Mouse (Mus musculus): ENCODE results near the gene Plxdc1. TPM values are rescaled to one million over a fixed set of nuclear protein-coding genes. Genes with fewer than 3 reads are reported as not detected.

The Plxdc1 gene
- polyA plus RNA-seq, 1 experiment = not detected

DNA sequence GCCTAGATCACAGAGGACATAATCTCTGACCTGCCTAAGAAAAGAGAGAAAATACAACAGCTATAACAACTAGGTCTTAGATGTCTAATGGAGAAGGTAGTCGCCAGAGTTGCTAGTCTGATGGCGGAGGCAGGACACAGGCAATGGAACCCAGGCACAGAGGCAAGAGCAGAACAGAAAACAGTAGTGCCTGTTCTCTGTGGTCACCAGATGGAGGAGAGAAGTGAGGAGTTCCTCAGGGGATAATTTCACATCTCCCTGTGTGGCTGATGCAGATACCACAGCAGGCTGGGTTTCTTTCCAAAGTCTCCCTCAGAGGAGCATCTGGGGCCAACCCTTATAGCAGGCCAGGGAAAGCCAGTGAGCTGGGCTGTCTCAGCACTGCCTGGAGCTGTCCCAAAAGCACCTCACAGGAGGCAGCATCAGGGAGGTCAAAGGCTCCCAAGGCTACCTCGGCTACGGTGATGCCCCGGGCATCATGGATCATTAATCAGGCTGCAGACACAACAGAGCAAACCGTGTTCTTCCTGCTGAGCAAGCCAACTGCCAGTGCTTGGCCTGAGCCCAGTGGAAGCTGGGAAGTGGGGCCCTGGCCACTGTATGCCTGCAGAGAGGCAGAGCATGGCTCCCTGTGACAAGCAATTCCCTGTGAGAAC lies 29.2 kb downstream of the Plxdc1 start:
- Histone ChIP-seq H3K27ac (ENCODE audit: insufficient read depth, low read depth, low read length) (no peak overlapping the region), H3K4me3 (ENCODE audit: insufficient read depth, low read depth, low read length) (no peak overlapping the region), H3K4me1 (ENCODE audit: control insufficient read depth, insufficient read depth, low read length) (peaks cover 8% of the 10 kb centered on the region; the same call in 1 of the 2 replicates)
- TF ChIP-seq CTCF (IDR thresholded peaks at IDR 0.05; ENCODE audit: insufficient read depth, low read depth, low read length) (no peak), POLR2A (IDR thresholded peaks at IDR 0.05; ENCODE audit: insufficient read depth, low read depth, low read length) (no peak)
- 61% methylated on average over 6 of the region's 6 CpGs for WGBS

DNA sequence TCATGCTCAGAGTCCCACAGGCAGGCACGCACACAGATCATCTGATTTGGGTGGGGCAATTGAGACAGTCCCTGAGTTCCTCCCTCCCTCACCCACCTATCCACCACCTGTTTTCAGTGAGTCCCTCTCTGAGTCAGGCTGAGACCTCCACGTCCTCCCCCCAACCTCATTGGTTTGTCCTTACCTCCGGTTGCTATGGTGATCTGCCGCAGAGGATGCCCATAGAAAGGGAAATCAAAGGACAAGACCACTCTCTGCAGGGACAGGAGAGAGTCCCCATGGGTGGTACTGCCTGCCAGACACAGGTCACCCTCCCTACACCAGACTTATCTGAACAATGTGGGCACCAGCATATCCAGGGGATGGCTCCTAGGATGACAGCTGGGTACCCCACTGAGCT lies 30.3 kb downstream of the Plxdc1 start:
- no peak for TF ChIP-seq POLR2A (IDR thresholded peaks at IDR 0.05; ENCODE audit: insufficient read depth, low read depth, low read length)
- TF ChIP-seq CTCF (IDR thresholded peaks at IDR 0.05; ENCODE audit: insufficient read depth, low read depth, low read length) = no peak
- H3K4me1 ChIP-seq (ENCODE audit: control insufficient read depth, insufficient read depth, low read length) = peaks cover 8% of the 10 kb centered on the region; the same call in 1 of the 2 replicates
- H3K27ac ChIP-seq (ENCODE audit: insufficient read depth, low read depth, low read length) = no peak overlapping the region
- WGBS = 60% methylated on average over 4 of the region's 4 CpGs
- no peak overlapping the region for H3K4me3 ChIP-seq (ENCODE audit: insufficient read depth, low read depth, low read length)

DNA sequence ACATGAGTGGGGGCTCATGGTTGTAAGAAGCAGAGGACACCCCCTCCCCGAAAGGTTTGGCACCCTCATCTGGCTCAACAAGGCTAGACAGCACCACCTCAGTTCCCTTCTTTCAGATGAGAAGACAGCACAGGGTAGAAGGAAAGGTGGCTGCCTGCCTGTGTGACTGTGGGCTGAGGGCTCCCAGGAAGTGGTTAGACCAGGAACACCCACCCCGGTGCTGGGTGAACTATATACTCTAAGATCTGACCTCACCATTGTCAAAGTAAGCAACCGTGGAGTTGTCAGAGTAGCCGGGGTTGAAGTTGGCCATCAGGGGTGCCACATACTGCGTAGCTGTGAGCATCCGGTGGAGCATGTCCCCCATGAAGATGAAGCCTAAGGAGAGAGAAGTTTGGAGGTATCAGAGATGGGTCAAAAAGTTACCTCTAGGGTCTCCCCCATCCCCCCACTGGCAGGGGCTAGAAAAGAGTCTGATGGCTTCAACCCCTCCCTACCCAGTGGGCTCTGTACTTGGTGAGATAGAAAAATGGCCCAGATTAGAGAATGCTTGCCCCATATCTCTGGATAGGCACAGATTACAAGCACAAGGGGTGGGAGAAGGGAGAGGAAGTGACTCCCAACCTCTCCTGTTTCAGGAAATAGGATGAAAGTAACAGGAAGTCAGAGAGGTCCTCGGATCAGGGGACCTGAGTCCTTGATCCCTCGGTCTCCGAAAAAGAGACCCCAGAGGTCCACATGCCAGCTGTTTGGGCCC lies 30.9 kb downstream of the Plxdc1 start:
- 93% methylated on average over 9 of the region's 9 CpGs for WGBS

DNA sequence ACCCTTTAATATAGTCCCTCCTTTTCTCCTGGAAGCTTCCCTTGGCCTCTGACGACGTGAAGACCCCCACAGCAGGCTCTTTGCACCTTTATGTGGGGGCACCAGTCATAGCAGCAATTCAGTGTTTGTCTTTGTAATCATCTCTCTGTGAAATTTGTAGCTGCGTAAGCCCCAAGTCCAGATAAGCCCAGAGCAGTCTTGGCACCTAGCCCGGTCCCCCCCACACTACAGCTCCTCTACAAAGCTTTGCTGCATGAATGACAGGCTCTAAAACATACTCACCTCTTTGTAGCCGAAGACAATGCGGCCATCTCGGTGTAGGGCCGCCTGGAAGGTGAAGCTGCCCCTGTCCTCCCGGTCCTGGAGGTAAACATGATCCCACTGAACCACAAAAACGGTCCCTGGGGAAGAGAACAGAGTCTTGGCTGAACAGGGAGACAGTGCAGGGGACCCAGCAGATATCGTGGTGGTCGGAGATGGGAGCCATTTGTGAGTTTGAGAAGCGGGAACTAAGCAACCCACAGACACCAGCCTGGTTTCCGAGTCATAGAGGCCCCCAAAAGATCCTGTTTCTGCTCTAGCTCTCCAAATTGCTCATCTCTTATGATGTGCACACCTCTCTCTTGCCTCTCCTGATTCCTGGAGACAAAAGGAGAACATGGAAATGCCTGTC lies 31.6 kb downstream of the Plxdc1 start:
- Histone ChIP-seq H3K4me3 (ENCODE audit: insufficient read depth, low read depth, low read length) (no peak overlapping the region), H3K4me1 (ENCODE audit: control insufficient read depth, insufficient read depth, low read length) (peaks cover 14% of the 10 kb centered on the region), H3K27ac (ENCODE audit: insufficient read depth, low read depth, low read length) (no peak overlapping the region)
- WGBS = 69% methylated on average over 14 of the region's 14 CpGs
- no peak for TF ChIP-seq CTCF (IDR thresholded peaks at IDR 0.05; ENCODE audit: insufficient read depth, low read depth, low read length)
- no peak for TF ChIP-seq POLR2A (IDR thresholded peaks at IDR 0.05; ENCODE audit: insufficient read depth, low read depth, low read length)

More for the DNA sequence above, 30.9 kb downstream of the Plxdc1 start:
- no peak for TF ChIP-seq POLR2A (IDR thresholded peaks at IDR 0.05; ENCODE audit: insufficient read depth, low read depth, low read length)
- TF ChIP-seq CTCF (IDR thresholded peaks at IDR 0.05; ENCODE audit: insufficient read depth, low read depth, low read length) = no peak
- Histone ChIP-seq H3K4me1 (ENCODE audit: control insufficient read depth, insufficient read depth, low read length) (peaks cover 8% of the 10 kb centered on the region; the same call in 1 of the 2 replicates), H3K4me3 (ENCODE audit: insufficient read depth, low read depth, low read length) (no peak overlapping the region), H3K27ac (ENCODE audit: insufficient read depth, low read depth, low read length) (no peak overlapping the region)

- Histone ChIP-seq H3K27ac (ENCODE audit: insufficient read depth, low read depth, low read length) (no peak overlapping the region), H3K4me3 (ENCODE audit: insufficient read depth, low read depth, low read length) (no peak overlapping the region), H3K4me1 (ENCODE audit: control insufficient read depth, insufficient read depth, low read length) (peaks cover 11% of the 10 kb centered on the region)
- 95% methylated on average over 6 of the region's 6 CpGs for WGBS
- TF ChIP-seq CTCF (IDR thresholded peaks at IDR 0.05; ENCODE audit: insufficient read depth, low read depth, low read length) (no peak), POLR2A (IDR thresholded peaks at IDR 0.05; ENCODE audit: insufficient read depth, low read depth, low read length) (no peak)
Measured at GRCm38 (mm10) chr11:97953939-97954275, 32.3 kb downstream of the Plxdc1 start.

DNA sequence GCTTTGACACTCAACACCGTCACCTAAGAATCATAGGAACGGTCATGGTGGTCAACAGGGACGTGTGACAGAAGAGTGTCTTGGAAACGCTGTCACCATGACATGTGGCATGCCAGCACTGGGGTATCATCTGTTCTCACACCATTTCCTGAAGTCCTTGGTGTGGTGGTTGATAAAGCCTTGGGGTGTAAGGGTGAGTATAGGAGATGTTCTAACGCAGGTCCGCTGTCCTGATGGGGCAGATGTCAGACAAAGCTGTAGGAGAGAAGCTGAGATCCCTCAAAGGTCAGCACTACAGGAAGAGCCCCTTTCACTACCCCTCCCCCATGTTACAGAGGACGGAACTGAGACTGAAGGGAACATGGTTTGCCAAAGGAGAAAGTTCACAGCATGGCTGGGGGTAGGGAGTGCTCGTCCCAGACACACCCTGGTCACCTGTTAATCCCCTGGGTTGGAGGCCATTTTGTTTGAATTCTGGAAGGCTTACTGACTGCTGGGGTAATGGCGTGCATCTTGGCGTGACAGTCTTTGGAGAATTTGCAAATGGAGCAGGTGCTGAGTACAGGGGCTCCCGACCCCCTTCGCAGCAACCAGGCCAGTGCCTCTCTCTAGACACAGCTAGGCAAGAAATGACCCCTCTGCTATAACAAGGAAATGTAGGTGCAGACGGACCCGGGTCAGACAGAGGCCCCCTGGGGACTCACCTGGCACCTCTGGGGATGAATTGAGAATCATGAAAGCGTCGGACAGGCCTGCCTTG lies 32.9 kb downstream of the Plxdc1 start:
- no peak for TF ChIP-seq POLR2A (IDR thresholded peaks at IDR 0.05; ENCODE audit: insufficient read depth, low read depth, low read length)
- no peak for TF ChIP-seq CTCF (IDR thresholded peaks at IDR 0.05; ENCODE audit: insufficient read depth, low read depth, low read length)
- H3K4me1 ChIP-seq (ENCODE audit: control insufficient read depth, insufficient read depth, low read length) = peaks cover 10% of the 10 kb centered on the region
- 92% methylated on average over 16 of the region's 16 CpGs for WGBS
- H3K27ac ChIP-seq (ENCODE audit: insufficient read depth, low read depth, low read length) = no peak overlapping the region
- no peak overlapping the region for H3K4me3 ChIP-seq (ENCODE audit: insufficient read depth, low read depth, low read length)

DNA sequence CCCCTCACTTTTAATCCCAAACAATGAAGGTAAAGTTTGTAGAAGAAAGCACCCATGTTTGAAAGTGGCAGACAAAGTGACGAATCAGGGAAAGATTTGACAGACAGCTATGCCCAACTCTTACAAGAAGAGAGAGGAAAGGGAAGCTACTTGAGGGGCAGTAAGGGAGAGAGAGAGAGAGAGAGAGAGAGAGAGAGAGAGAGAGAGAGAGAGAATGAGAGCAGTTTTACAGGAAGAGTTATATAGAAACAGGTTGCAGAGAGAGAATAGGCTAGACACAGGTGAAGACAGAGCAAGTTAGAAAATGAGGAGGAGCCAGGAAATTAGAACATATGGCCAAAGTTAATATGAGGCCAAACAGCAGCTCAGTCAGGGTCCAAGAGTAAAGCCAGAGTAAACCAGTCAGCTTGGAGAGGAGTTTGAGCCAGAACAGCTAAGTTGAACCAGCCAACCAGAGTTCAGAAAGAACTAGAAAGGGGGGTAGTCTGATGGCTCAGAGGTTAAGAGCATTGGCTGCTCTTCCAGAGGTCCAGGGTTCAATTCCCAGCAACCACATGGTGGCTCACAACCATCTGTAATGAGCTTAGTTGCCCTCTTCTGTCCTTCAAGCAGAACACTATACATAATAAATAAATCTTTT lies 33.8 kb downstream of the Plxdc1 start:
- no peak overlapping the region for H3K27ac ChIP-seq (ENCODE audit: insufficient read depth, low read depth, low read length)
- no peak overlapping the region for H3K4me3 ChIP-seq (ENCODE audit: insufficient read depth, low read depth, low read length)
- 90% methylated on average over 1 of the region's 1 CpGs for WGBS
- TF ChIP-seq POLR2A (IDR thresholded peaks at IDR 0.05; ENCODE audit: insufficient read depth, low read depth, low read length) (no peak), CTCF (IDR thresholded peaks at IDR 0.05; ENCODE audit: insufficient read depth, low read depth, low read length) (no peak)
- peaks cover 10% of the 10 kb centered on the region for H3K4me1 ChIP-seq (ENCODE audit: control insufficient read depth, insufficient read depth, low read length)

DNA sequence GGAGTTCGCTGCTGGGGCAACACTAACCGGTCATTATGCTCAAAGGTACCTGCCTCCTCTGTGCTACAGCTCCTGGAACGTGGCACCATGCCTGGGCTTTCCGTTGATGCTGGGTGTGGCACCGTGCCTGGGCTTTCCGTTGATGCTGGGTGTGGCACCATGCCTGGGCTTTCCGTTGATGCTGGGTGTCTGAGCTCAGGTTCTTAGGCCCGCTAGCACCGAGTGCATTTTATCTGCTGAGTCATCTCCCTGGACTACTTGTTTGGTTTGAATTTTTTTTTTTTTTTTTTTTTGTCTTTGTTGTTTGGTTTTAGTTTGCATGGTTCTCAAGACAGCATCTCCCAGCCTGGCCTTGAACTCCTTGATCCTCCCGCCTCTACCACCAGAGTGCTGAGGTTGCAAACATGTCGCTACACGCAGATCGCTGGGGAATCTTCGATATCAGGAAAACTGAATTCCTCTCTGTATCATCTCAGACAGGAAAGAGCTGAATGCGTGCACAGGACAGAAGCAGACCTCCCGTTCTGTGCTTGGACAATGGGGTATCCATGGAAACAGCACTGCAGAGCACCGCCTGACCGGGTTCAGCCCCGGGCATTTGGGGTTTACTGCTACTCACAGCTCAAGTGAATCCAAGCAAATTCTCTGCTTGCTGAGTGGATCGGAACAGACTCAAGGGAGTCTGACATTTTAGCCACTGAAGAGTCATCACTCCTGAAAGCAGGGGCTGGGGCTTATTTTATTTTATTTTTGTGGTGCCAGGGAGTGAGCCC lies 36.4 kb downstream of the Plxdc1 start:
- 50% methylated on average over 20 of the region's 20 CpGs for WGBS
- Histone ChIP-seq H3K4me1 (ENCODE audit: control insufficient read depth, insufficient read depth, low read length) (peaks cover 7% of the 10 kb centered on the region), H3K27ac (ENCODE audit: insufficient read depth, low read depth, low read length) (no peak overlapping the region), H3K4me3 (ENCODE audit: insufficient read depth, low read depth, low read length) (no peak overlapping the region)
- no peak for TF ChIP-seq POLR2A (IDR thresholded peaks at IDR 0.05; ENCODE audit: insufficient read depth, low read depth, low read length)
